Mouse (Mus musculus): ENCODE data around the gene Vmn1r189. TPM values are rescaled to one million over a fixed set of nuclear protein-coding genes. Genes with fewer than 3 reads are reported as not detected.
"Not testable (repeated sequence)": the region's sequence is repeated elsewhere in the genome, so short reads cannot be mapped to it uniquely, and the experiment has no call there.

The Vmn1r189 gene
- not detected in 2 replicates for polyA plus RNA-seq (2012; rRNA removed)

GRCm38 (mm10) chr13:22105724-22106123 is at the start of gene Vmn1r189:
TSS of gene Vmn1r189 (minus strand) at chr13:22105824.
- not testable (repeated sequence) for DNase-seq (ENCODE audit: low spot score)

- not testable (repeated sequence) for DNase-seq (ENCODE audit: low spot score)
Measured at GRCm38 (mm10) chr13:22136495-22137293, 31.1 kb upstream of the Vmn1r189 start.

GRCm38 (mm10) chr13:22084140-22084539 is 21.5 kb downstream of the Vmn1r189 start, which contains the start of gene Vmn1r188:
TSS of gene Vmn1r188 (plus strand) at chr13:22084440.
- DNase-seq (ENCODE audit: low spot score) = not testable (repeated sequence)

- no peak for DNase-seq (ENCODE audit: low spot score)
Measured at GRCm38 (mm10) chr13:22063468-22063867, 42.2 kb downstream of the Vmn1r189 start.

- DNase-seq (ENCODE audit: low spot score) = no peak
Measured at GRCm38 (mm10) chr13:22061422-22061821, 44.2 kb downstream of the Vmn1r189 start.

GRCm38 (mm10) chr13:22053754-22054153 is 51.9 kb downstream of the Vmn1r189 start:
- no peak for DNase-seq (ENCODE audit: low spot score)

GRCm38 (mm10) chr13:22051523-22051859 is 54.1 kb downstream of the Vmn1r189 start:
- no peak for DNase-seq (ENCODE audit: low spot score)

GRCm38 (mm10) chr13:22050591-22051522 is 54.8 kb downstream of the Vmn1r189 start:
- DNase-seq (ENCODE audit: low spot score) = peak; percentile 70

Other genes starting within 250 kb of the Vmn1r189 start
- 1.7 TPM in 2 replicates for gene Zfp184, start 160.7 kb downstream of the Vmn1r189 start, polyA plus RNA-seq (2012; rRNA removed)
- gene Pom121l2, start 124.6 kb downstream of the Vmn1r189 start, polyA plus RNA-seq (2012; rRNA removed) = not detected in 2 replicates
- gene Prss16, start 96.1 kb downstream of the Vmn1r189 start, polyA plus RNA-seq (2012; rRNA removed) = 0.52 and 0.73 TPM in 2 replicates
- gene Hist1h2ah, start 70.3 kb downstream of the Vmn1r189 start, polyA plus RNA-seq (2012; rRNA removed) = 0.46 TPM in 1 of 2 replicates, not detected in the other
- 0.18 and 0.74 TPM in 2 replicates for gene Hist1h2bk, start 70.0 kb downstream of the Vmn1r189 start, polyA plus RNA-seq (2012; rRNA removed)
- 3.2 and 4.3 TPM in 2 replicates for gene Hist1h4i, start 64.5 kb downstream of the Vmn1r189 start, polyA plus RNA-seq (2012; rRNA removed)
- gene Hist1h2ag, start 62.9 kb downstream of the Vmn1r189 start, polyA plus RNA-seq (2012; rRNA removed) = 0.50 and 0.56 TPM in 2 replicates
- 0.65 and 1.6 TPM in 2 replicates for gene Hist1h2bj, start 62.6 kb downstream of the Vmn1r189 start, polyA plus RNA-seq (2012; rRNA removed)
- not detected in 2 replicates for gene Vmn1r188, start 21.4 kb downstream of the Vmn1r189 start, polyA plus RNA-seq (2012; rRNA removed)
- gene Vmn1r191, start 78.1 kb upstream of the Vmn1r189 start, polyA plus RNA-seq (2012; rRNA removed) = not detected in 2 replicates
- not detected in 2 replicates for gene Vmn1r192, start 85.3 kb upstream of the Vmn1r189 start, polyA plus RNA-seq (2012; rRNA removed)
- gene Vmn1r193, start 117.3 kb upstream of the Vmn1r189 start, polyA plus RNA-seq (2012; rRNA removed) = not detected in 2 replicates
- not detected in 2 replicates for gene Vmn1r194, start 138.4 kb upstream of the Vmn1r189 start, polyA plus RNA-seq (2012; rRNA removed)
- not detected in 2 replicates for gene Vmn1r195, start 164.7 kb upstream of the Vmn1r189 start, polyA plus RNA-seq (2012; rRNA removed)
- not detected in 2 replicates for gene Vmn1r196, start 184.1 kb upstream of the Vmn1r189 start, polyA plus RNA-seq (2012; rRNA removed)
- not detected in 2 replicates for gene Vmn1r197, start 218.8 kb upstream of the Vmn1r189 start, polyA plus RNA-seq (2012; rRNA removed)
- gene Vmn1r198, start 244.5 kb upstream of the Vmn1r189 start, polyA plus RNA-seq (2012; rRNA removed) = not detected in 2 replicates

All from urinary bladder, adult 2 months (tissue).